Mouse (Mus musculus): ENCODE data around the gene Hpgds. TPM values are rescaled to one million over a fixed set of nuclear protein-coding genes. Genes with fewer than 3 reads are reported as not detected.

Hpgds gene
- total RNA-seq, 2 experiments from 2014 or later, result 3.4 to 4.5 TPM

Other genes with a start within 250 kb of the Hpgds start
- gene Smarcad1, start 102.3 kb downstream of the Hpgds start, total RNA-seq (2021), result 10 to 100 TPM; 32.1 to 39.5 TPM
- gene C130060K24Rik, start 236.2 kb upstream of the Hpgds start, total RNA-seq (2021), result under 1 TPM; 0.73 to 0.77 TPM

Measured in left cerebral cortex, adult 18-20 months (tissue).